15 mouse cellular contexts compared by ENCODE assay signal in genomic region chr4:84203680-84204079, GRCm38 (mm10).
DNase-seq lines count a peak whose midpoint lies in the region; ATAC-seq and TF ChIP-seq lines count a peak whose summit lies in the region.
"Had no signal": no experiment of that assay in that cellular context is flagged by ENCODE, and none has a peak within 500 bp of the region (broad histone marks: within the 10 kb centered on the region; RNA-seq: fewer than 3 reads in every experiment).

No protein-coding gene starts in this region.

- no peak for TF ChIP-seq CTCF in C2C12 (IDR thresholded peaks at IDR 0.05; ENCODE audit: control insufficient read depth, insufficient read depth, insufficient read length)

- peak; percentile 45 to 50 for DNase-seq in heart, postnatal 10 days
- DNase-seq in heart, postnatal 4 days: no peak
- peak; percentile 82 for DNase-seq in NIH3T3 (ENCODE audit: low read depth)
- no peak for DNase-seq in embryonic facial prominence, embryonic 10.5 days (ENCODE audit: low spot score)
- no peak for DNase-seq in retina, postnatal 1 day
- DNase-seq: cerebellum, adult 11 months; kidney, adult 11 months; lung, adult 2 months had no signal

- no peak for ATAC-seq in CD4-positive, CD25-positive, alpha-beta regulatory T cell, adult 4 months
- ATAC-seq in cerebellum, adult (ENCODE audit: insufficient number of reproducible peaks, low FRiP score, low TSS enrichment): no peak

- intact Hi-C loops in heart, postnatal 10 days (cut with DNase I): no loop called here

- WGBS in embryonic facial prominence, embryonic 10.5 days: 61% methylated on average over 1 of the region's 1 CpGs

- no peak overlapping the region for H3K4me3 ChIP-seq in C2C12 (ENCODE audit: insufficient read depth, poor library complexity, severe bottlenecking)
- H3K4me3 ChIP-seq in embryonic facial prominence, embryonic 10.5 days: no peak overlapping the region
- H3K4me3 ChIP-seq: forebrain, embryonic 10.5 days; hindbrain, embryonic 13.5 days; limb, embryonic 15.5 days; midbrain, embryonic 12.5 days had no signal

- peaks cover 46% of the 10 kb centered on the region for H3K4me1 ChIP-seq in embryonic facial prominence, embryonic 10.5 days

- no peaks in the 10 kb centered on the region for H3K79me3 ChIP-seq in C2C12 (ENCODE audit: low read depth)

- no peaks in the 10 kb centered on the region for H3K27me3 ChIP-seq in C2C12 (ENCODE audit: control insufficient read depth, insufficient read depth, insufficient read length)
- peaks cover 8% of the 10 kb centered on the region; the same call in 1 of the 2 replicates for H3K27me3 ChIP-seq in embryonic facial prominence, embryonic 10.5 days (replicated peaks; ENCODE audit: low read depth, poor library complexity, severe bottlenecking)
- H3K27me3 ChIP-seq: limb, embryonic 15.5 days had no signal

- no peaks in the 10 kb centered on the region for H3K79me2 ChIP-seq in C2C12 (ENCODE audit: control insufficient read depth, insufficient read depth)

- H3K36me3 ChIP-seq in C2C12 (ENCODE audit: control insufficient read depth, insufficient read depth): no peaks in the 10 kb centered on the region
- no peaks in the 10 kb centered on the region for H3K36me3 ChIP-seq in embryonic facial prominence, embryonic 10.5 days (replicated peaks)
- H3K36me3 ChIP-seq: forebrain, embryonic 10.5 days; hindbrain, embryonic 13.5 days; limb, embryonic 15.5 days; midbrain, embryonic 12.5 days had no signal

- H3ac ChIP-seq in C2C12 (ENCODE audit: control insufficient read depth, insufficient read length, low read depth): no peak overlapping the region

- H3K27ac ChIP-seq in embryonic facial prominence, embryonic 10.5 days (replicated peaks): 0 out of 2 replicates have a peak overlapping the region, but pooled peaks have one; percentile 2
- H3K27ac ChIP-seq: forebrain, embryonic 10.5 days; hindbrain, embryonic 13.5 days; limb, embryonic 15.5 days; midbrain, embryonic 12.5 days had no signal

- H3K9me3 ChIP-seq in embryonic facial prominence, embryonic 10.5 days: no peaks in the 10 kb centered on the region
- H3K9me3 ChIP-seq: forebrain, embryonic 10.5 days; hindbrain, embryonic 13.5 days; limb, embryonic 15.5 days; midbrain, embryonic 12.5 days had no signal

TF ChIP-seq in C2C12, 6 proteins besides CTCF, POLR2A, EP300 and RAD21:
- TF ChIP-seq CEBPB (IDR thresholded peaks at IDR 0.05; ENCODE audit: low read depth) (no peak), USF1 (IDR thresholded peaks at IDR 0.05; ENCODE audit: low read depth) (no peak), MAX (IDR thresholded peaks at IDR 0.05) (peak; percentile 40), MYOD1 (IDR thresholded peaks at IDR 0.05; ENCODE audit: control insufficient read depth, insufficient read length, low read depth) (peak; percentile 98), MYOG (IDR thresholded peaks at IDR 0.05; ENCODE audit: control insufficient read depth, extremely low read depth, insufficient read length) (no peak), FOSL1 (IDR thresholded peaks at IDR 0.05; ENCODE audit: insufficient read depth, low read length, poor library complexity, severe bottlenecking) (peak; percentile 27)

Comparison
In these comparisons a context has a peak if more than half of its experiments do, and no peak if none do; other contexts are left out.
1. DNase-seq: peak in heart, postnatal 10 days (2 of 2) and NIH3T3 (single experiment); none in heart, postnatal 4 days (single experiment), embryonic facial prominence, embryonic 10.5 days (single experiment) and retina, postnatal 1 day (single experiment).